Mouse (Mus musculus): ENCODE results near the gene Pip5kl1.

Gene Pip5kl1

DNA sequence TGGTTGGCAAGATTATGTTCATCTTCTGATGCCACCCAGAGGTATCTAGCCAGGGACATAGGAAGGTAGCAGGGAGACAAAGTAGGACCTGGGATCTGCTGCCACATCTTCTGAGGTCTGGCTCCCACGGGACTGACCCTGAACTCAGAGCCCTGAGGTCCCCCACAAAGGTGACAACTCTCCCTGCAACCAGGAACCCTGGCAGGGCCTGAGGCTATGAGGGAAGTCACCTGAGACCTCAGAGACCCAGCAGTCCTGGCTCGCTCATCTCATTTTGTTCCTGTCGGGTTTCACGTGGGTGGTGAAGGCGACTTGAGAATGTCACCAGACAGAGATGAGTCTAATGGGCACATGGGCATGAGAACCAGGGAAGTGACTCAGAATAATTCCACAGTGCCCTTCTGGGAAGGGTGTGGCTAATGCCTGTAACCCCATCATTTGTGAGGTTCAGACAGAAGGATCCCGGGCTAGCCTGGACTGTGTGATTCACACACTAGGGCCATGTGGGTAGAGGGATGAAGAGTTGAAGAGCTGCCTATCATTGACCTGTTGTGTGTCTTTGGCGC lies 10.6 kb downstream of the Pip5kl1 start:
- DNase-seq (ENCODE audit: low spot score in 2 of 2), result no peak

DNA sequence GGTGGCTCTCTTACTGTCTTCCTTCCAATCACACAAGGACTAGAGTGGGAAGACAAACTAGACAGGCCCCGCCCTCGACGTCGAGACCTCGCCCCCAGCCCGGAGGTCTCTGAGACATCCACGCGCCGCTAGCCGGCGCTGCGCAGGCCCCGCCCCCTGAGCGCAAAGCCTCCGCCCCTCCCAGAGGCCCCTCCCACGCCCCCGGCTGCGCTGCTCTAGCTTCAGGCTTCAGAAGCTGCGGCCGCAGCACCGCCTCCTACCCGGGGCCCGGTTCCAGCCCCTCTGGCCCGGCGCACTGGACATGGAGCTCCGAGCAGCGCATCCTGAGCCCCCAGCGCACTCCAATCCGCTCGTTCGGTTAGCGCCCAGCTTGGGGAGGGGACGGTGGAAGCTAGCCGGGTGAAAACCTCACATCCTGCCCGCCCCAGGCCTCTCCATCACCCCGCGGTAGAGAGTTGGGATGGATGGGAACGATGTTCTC lies 12.3 kb downstream of the Pip5kl1 start, which contains the start of gene St6galnac4:
Gene St6galnac4, plus strand, starts transcription at position 225 of the 481 bp plus-strand sequence.
- peak; percentile 78 for DNase-seq (ENCODE audit: low spot score in 2 of 2)

DNA sequence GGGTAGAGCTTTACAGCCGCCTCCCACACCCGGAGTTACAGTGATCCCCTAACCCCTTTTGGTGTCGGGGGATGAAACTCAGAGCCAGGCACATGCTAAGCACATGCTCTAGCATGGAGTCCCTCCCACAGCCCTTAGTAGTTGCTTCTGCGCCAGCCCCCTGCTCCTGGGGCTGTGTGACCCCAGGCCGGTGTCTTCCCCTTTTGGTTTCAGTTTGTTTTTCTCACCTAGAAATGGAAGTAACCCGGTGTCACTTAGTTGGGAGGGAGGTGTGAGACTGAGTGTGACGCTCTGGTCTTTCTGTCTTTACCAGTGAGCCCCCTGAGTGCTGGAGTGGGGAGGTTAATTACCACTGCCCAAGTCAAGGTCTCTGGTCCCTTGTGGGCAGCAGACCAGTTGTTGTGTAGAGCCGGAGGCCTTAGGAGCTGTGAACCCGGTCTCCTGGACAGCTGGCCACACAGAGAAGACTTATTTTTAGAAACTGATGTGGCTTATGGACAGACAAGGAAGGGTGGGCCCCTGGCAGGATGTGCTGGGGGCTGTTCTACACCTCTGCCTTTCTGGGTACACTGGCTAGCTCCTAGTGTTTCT lies 13.2 kb downstream of the Pip5kl1 start:
- no peak for DNase-seq (ENCODE audit: low spot score in 2 of 2)

DNA sequence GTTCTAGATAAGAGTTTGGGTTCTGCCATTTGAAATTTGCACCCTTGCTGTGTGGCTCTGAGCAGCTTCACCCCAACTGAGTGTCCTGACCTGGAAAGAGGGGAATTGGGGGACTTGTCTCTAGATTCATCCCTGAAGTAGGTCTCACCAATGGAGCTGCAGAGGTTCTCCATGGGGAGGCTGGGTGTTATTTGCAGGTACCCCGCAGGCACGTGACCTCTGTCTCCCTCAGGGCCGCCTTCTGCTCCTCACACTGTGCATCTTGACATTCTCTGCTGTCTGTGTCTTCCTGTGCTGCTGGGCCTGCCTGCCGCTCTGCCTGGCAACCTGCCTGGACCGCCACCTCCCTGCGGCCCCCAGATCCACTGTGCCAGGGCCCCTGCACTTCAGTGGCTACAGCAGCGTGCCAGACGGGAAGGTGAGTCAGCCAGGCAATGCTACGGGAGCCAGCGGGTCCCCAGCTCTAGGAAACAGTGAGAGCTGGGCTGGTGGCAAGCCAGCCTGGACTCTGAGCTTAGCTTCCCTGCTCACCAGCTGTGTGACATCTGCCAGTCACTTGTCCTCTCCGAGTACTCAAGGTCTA lies 14.7 kb downstream of the Pip5kl1 start:
- no peak for DNase-seq (ENCODE audit: low spot score in 2 of 2)

DNA sequence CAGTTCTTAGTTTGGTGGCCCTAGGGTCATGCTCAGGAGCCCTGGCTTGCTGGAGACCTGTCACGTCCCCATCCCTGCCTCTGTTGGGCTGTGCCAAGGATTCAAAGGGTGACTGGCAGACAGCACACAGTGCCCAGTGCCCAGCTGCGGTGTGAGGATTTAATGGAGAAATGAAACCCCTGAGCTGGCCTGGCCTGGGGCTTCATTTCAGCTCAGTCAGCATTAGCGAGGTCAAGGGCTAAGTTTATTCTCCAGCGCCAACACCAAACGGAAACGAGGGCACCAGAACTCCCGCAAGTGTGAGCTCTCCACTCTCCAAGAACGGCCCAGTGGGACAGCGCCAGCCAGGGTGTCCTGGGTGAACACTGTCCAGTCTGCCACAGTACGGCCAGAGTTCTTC lies 15.6 kb downstream of the Pip5kl1 start:
- DNase-seq (ENCODE audit: low spot score in 2 of 2), result no peak

DNA sequence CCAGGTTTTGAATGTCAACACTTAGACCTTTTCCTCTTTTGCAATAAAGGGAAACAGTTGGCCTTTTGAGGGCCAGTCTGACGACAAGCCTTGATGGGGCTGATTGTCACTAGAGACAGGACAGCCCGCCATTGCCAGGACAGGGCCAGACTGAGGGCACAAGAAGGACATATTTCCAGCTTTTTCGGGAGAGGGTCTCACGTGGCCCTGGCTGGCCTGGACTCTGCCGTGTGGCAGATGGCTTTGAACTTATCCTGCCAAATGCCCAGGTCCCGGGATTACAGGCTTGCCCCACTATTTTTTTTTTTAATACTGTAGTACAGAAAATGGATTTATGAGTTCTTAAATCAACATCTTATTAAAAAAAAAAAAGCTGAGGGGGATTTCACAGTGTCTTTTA lies 16.7 kb downstream of the Pip5kl1 start:
- no peak for DNase-seq (ENCODE audit: low spot score in 2 of 2)

DNA sequence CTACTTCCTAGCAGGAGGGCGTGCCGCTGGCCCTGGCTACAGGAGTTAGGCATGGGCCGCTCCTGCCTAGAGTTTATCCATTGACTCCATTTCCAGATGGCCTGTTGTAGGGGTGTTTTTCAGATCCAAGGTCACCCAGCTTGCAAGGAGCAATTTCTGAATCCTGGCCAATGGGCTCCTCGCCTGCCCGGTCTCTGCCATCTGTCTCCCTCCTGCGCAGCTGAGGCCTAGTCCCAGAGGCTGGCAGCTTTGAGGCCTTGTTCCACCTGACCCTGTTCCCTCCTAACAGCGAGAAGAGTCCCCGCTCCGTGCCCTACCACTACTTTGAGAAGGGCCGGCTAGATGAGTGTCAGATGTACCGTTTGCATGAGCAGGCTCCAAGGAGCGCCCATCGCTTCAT lies 22.1 kb downstream of the Pip5kl1 start:
- no peak for DNase-seq (ENCODE audit: low spot score in 2 of 2)

DNA sequence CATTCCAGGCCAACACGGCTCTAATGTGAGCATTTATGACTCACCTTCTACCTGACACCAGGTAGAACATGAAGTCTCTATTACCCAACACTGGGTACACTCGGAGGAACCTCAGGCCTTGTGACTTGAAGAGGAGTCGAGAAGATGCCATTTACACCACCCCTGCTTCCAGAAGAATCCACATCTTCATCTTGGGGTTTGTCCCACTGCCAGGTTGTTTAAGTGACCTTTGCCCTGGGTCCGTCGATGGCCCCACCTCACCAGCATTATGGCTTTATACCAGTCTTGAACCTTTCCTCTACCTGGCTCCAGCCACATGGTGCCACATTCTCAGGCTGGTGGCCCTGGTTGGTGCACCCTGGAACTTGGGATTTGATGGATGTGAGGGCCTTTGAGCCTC lies 22.7 kb downstream of the Pip5kl1 start:
- DNase-seq (ENCODE audit: low spot score in 2 of 2), result no peak

DNA sequence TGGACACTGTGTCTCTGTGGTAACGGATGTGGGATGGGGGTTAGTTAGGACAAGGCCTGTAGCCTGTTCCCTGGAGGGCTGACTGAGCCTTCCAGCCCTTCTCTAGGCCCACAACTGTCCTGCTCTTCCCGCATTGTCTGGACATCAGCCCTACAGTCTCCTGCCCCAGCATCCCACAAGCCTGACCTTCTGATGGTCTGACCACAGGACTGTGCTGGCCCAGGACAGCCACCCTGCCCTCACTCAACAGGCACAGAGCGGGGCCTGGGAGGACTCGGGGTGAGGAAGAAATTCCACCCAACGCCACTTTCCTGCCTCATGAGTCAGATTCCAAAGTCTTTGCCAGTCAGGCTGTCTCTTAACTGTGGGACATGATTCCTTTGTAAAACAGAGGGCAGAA lies 23.1 kb downstream of the Pip5kl1 start:
- no peak for DNase-seq (ENCODE audit: low spot score in 2 of 2)

DNA sequence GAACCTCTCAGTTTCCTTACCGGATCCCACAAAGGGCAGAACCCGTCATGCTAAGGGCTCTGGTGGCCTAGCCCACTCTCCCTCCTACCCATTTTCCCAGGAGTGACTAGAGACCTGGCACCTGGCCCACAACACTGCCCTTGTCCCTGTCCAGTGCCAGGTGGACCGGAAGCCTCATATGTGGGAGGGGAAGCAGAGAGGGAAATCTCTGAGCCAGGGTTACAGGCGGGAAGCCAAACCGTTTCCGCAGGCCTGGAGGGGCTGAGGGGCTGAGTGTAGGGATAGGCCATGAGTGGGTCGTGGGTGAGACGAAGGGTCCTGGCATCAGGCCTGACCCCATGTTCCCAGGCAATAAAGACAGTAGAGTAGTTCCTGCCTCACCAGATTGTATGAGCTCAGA lies 23.9 kb downstream of the Pip5kl1 start:
- DNase-seq (ENCODE audit: low spot score in 2 of 2), result no peak

DNA sequence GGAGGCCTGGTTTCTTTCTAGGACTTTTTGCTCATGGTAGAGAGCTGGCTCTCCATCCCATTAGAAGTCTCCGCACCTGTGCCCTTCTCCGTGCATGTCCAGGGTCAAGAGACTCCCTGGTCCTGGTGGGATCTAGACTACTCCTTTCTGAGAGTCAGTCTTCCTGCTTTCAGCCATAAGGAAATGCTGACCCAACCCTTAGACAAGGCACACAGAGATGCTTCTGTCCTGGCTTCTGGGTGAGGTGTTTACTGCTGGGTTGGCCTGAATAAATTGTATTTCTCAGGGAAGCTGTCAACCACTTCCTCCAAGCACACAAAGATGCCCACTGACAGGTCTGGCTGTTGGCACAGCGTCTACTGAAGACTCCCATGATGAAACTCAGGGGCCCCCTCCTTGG lies 24.8 kb downstream of the Pip5kl1 start, which contains the start of gene St6galnac6:
Gene St6galnac6, plus strand, starts transcription at position 301 of the 400 bp plus-strand sequence.
- no peak for DNase-seq (ENCODE audit: low spot score in 2 of 2)

DNA sequence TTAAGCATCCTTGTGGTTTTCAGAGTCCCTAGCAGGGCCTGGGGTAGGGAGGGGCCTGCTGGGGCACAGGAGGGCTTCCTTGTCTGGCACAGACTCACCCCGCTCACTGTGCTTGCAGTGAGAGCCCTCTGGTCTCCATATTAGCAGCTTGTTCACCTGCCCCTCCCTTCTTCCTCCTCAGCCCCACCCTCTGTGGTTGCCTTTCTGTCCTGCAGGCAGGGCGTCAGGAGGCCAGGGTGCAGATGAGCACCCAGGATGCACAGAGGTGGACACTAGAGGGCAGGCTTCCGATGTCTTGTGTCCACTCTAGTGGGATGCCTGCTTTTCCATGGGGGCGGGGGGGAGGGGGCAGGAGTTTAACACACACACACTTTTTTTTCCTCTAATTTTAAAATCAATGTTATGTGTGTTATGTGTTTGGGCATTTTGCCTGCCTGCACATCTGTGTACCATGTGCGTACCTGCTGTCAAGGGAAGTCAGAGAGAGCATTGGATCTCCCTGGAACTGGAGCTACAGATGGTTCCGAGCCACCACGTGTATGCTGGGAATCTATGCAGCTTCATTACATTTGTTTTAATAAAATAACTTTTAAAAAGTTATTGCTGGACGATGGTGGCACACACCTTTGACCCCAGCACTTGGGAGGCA lies 26.9 kb downstream of the Pip5kl1 start:
- no peak for DNase-seq (ENCODE audit: low spot score in 2 of 2)

DNA sequence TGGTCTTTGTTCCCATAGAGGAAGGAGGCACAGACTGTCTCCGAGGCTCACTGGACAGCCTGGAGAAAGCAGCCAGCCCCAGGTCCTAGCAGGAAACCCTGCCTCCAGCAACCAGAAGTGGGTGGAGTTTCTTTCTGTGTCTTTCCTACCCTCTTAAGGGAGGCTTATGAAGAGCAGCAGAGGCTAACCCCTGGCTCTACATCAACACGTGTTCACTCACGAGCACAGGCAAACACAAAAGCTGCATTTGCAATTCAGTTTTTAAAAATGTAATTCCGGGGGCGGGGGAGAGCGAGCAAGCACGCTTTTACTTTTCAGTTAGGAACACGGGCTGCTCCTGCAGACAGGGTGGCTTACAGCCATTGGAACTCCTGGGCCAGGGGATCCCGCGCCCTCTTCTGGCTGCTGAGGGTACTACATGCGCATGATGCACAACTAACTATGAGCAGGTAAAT lies 28.0 kb downstream of the Pip5kl1 start:
- peak; percentile 87 to 95 for DNase-seq (ENCODE audit: low spot score in 2 of 2)

DNA sequence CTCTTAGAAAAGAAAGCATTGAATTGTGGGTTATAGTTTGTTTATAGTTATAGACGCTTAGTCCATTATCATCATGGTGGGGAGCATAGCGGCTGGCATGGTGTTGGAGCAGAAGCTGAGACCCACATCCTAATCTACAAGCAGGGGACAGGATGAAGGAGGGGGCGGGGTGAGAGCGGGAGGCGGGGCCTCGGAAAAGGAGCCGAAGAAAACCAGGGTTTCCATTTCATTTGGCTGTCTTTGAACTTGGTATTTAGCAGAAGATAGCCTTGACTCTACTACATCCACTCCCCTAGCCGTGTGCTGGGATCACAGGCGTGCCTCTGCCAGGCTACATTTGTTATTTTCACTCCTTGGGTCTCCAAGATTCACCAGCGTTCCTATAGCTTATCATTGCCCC lies 30.0 kb downstream of the Pip5kl1 start:
- no peak for DNase-seq (ENCODE audit: low spot score in 2 of 2)

DNA sequence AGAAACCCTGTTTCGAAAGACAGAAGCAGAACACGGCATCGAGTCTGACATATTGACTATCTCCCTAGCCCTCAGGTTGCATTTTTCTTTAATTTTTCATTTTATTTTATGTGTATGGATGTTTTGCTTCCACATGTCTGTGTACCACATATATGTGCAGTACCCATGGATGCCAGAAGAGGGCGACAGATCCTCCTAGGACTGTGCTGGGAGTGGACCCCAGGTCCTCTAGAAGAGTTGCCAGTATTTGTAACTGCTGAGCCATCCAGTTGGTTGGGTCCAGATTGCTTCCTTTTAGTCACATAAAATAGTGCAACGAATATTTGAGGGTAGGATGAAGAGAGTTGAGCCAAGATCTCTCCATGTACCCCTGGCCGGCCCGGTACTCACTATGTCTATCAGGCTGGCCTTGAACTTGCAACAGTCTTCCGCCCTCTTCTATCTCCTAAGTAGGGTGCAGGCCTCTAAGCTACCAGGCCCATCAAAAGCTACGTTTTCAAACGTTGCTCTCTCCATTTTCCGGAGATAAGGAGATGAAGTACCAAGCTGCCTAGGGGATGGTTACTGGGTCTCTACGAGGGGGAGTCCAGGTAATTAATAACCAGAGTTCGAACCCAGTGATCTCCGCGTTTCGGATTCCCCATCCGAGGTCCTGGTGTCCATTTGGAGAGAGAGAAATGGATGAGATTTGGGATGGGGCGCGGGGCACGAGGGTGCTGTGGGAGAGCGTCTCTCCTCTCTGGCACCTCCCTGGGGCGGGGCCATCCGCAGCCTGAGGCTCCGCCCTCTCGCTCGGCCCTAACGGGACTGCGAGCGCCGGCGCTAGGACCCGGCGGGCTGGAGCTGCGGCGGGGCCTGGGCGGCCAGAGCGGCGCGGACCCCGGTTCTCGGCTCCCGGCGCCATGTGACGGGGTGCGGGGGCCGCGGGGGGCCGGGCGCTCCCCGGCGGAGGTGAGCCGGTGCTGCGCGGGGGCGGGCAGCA lies 31.9 kb downstream of the Pip5kl1 start:
- DNase-seq (ENCODE audit: low spot score in 2 of 2), result no peak

DNA sequence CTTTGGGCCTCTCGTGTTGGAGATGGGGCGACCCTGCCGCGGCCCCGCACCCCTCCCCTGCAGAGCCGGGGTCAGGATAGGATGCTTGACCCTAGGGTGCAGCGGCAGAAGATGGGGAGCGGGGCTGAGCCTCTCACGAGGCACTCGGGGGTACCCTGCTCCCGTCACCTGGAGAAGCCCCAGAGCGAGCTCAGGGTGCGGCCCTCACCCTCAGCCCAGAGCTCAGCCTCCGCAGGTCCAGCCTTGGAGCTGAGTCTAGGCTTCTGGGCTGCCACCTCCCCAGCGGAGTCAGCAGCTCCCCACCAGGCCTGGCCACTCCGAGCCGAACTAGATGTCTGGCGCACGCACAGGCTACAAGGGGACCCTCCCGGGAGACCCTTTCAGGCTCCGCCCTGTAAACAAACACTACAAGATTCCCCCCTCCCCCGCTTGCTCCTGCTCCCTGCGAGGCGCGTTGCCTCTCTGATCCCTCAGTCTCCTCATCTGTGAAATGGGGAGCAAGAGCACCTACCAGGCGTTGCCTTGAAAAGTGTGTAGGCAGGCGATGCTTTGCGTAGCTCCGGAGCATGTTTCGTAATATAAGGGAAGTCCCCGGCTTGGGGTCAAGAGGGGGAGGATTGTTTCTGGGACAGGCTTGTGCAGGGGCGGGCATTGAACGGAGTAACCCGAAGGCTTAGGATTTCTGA lies 32.8 kb downstream of the Pip5kl1 start:
- DNase-seq (ENCODE audit: low spot score in 2 of 2), result no peak

DNA sequence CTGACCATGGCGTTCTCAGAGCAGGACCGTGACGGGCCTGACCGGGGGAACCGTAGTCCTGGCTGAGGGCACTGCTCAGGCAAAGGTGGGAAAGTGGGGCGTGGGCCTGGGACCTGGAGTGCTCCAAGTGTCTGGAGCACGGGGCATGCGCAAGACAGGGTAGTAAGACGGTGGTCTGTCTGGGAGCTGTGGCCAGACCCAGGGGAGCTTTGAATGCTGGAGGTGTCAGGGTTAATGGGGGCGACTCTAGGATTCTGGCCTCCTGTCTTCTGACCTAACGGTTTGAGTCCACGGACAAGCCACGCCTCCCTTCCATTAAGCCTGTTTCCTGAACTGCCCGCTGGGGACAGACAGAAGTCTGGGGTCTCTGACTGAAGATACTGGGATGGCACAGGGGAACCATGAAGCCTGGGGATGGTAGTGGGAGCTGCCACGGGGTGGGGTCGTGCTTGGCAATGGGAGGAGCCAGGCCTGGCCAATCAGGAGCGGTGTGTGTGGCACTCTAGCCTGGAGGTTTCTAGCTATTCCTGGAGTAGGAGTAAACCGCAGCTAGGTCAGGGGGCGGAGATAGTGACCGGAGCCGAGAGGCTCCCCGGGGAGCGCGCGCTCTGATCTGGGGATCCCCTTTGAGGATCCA lies 33.7 kb downstream of the Pip5kl1 start:
- no peak for DNase-seq (ENCODE audit: low spot score in 2 of 2)

DNA sequence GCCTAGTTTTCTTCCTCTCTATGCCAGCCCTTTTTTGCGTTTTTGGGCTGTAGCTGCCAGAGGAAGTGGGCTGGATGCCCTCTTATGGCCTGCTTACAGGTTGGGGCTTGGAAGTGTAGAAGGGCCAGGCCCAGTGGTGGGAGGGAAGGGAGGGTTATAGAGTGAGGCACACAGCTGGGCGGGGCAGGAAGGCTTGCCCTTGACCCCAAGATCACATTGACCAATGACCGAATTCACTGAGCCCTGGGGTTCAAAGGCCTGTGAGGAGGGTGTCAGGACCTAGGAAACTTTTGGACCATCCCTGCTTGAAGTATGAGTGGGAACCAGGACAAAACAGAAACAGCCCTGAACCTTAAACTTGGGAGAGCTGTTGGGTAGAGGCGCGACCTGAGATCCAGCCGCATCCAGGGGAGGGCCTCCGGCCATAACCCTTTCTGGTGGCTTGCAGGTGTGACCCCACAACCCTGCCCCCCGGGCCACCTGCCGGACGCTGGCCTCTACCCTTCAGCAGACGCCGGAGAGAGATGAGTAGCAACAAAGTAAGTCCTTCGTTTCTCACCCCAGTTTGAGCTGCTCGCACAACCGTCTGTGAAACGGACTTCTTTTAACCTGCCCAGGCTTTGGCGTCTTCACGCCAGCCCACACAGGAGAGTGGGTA lies 34.3 kb downstream of the Pip5kl1 start:
- no peak for DNase-seq (ENCODE audit: low spot score in 2 of 2)

DNA sequence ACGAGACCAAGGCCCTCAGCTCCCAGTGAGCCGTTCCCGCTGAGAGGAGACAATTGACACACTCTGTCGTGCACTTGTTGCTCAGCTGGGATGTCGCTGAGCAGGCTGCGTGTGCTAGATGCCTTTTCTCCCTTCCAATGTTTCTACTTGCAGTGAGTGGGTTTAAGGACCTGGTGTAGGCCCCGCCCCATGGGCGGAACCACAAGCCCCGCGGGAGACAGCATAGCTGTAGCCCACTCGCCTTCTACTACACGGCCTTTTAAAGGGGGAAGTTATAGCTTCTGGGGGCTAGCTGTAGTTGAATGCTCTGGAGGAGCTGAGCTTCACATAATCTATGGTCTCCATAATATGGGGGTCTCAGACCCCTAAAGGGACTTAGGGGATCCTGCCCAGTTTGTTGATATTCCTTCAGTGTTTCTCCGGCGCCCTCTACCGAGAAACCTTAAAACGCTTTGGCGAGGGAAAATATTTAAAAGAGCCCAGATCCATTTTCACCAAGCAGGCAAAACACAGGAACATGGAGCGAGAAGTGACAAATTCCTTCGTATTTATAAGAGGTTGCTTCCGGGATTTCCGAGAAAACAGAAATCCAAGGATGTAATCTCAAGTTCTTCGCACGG lies 36.1 kb downstream of the Pip5kl1 start:
- no peak for DNase-seq (ENCODE audit: low spot score in 2 of 2)

All from frontal cortex, postnatal 25 days (tissue).